Mouse (Mus musculus): ENCODE results near the gene Pnpla8. TPM values are rescaled to one million over a fixed set of nuclear protein-coding genes. Genes with fewer than 3 reads are reported as not detected.

The Pnpla8 gene
- polyA plus RNA-seq, 1 experiment from 2014 or later = 72.6 TPM

Small RNA genes within 50 kb of the gene (microRNA-seq; reads per million reads assigned to microRNA genes)
- gene Mir5627 (ENCODE audit: borderline number of aligned reads) = not detected

Other genes with a start within 250 kb of the Pnpla8 start
- gene Dnajb9, start 11.0 kb upstream of the Pnpla8 start, polyA plus RNA-seq (2014; fragmentation: Nextera tagmentation; extraction: Ambion mirVana) = 30.0 and 30.5 TPM in 2 replicates
- gene Nrcam, start 107.5 kb downstream of the Pnpla8 start, polyA plus RNA-seq (2014; fragmentation: Nextera tagmentation; extraction: Ambion mirVana) = 21.3 and 22.3 TPM in 2 replicates

All from embryonic facial prominence, embryonic 11.5 days (tissue).